Mouse (Mus musculus) cerebellum, adult 9-10 months (tissue): Measurements from ENCODE around the gene Filip1.

Experiments
- DNase-seq: peaks from one replicate; pipeline ENCODE4 v3.0.0; 2022

Filip1 gene

GRCm38 (mm10) chr9:79944872-79945271 is 67.8 kb downstream of the Filip1 start:
- no peak for DNase-seq

- DNase-seq = no peak
Observed at GRCm38 (mm10) chr9:79943986-79944385, 68.7 kb downstream of the Filip1 start.

DNA sequence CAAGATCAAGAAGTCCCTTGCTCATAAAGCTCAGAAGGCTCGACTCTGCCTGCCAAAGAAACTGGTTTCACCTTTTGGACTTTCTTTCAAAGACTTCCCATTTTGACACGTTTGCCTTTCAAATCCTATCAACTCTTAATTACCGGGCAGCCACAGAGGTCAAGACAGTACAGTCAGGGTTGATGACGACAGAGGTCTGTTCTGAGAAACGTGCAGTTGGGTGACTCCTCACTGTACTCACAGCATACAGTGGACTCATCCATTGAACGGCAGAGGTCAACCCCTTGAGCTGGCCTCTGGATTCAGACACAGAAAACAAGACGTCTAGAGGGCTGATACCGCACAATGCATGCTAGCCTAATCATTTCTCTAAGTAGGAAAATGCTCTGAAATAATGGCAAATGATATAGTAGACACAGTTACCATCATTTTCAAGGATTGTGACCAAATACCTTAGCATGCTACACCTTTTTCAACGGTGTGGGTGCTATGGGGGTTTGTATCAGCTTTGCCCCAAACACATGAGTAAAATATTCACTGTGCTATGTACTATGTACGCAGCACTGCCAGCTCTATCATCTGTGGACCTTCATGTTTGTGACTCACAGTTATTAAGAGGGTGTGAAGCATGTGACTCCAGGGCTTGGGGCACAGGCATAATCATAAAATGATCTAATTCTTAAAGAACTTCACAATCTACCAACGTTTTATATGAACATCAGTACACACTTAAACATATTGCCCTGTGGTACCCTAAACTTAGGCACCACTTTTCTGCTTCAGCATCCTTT is 74.0 kb downstream of the Filip1 start:
- DNase-seq = no peak

GRCm38 (mm10) chr9:79937570-79937969 is 75.1 kb downstream of the Filip1 start:
- DNase-seq = no peak

DNA sequence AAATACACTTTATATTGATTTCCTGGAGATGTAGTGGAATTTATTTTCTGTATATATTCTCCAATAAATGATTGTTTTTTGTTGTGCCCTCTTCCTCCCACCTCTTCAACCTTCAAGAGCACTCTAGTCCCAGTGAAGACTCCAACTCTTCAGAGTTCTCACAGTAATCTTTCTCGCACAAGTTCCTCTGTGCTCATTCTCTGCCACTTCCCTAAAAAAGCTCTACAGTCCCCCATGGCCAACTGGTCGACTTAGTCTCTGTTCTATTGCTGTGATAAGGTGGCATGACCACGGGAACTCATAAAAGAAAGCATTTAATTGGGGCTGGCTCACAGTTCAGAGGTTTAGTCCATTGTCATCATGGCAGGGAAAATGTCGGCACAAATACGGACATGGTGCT is 80.1 kb downstream of the Filip1 start:
- no peak for DNase-seq

- no peak for DNase-seq
Observed at GRCm38 (mm10) chr9:79928092-79928491, 84.6 kb downstream of the Filip1 start.

- no peak for DNase-seq
Observed at GRCm38 (mm10) chr9:79927156-79927870, 85.3 kb downstream of the Filip1 start.

DNA sequence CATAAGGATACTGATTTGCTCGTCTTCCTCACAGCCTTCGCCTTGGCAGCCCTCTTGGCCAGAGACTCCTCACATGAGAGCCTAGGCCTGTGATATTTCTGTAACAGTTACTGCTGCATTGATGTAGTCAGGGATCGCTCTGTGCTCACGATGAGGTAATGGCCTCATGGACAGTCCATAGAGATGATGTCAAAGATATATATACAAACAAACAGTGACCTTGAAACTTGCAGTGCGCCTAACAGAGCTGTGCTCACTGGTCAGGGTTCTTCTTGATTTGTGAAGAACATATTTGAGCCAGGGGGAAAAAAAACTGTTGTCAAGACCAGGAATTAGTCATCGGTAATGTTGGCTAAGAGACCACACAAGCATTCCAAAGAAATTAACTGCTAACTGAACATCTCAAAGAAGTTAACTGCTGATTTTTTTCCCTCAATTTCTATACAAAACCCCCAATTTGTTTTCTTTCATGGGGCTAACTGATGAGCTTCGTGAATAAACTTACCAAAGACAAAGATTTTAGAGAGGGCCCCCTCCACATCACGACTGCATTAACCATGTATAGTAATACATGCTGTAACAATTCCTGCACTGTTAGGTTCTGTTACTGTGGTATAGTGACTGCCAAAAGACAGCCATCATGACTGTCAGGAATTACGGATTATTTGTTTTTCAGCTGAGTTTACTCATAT is 86.0 kb downstream of the Filip1 start:
- DNase-seq = no peak

GRCm38 (mm10) chr9:79925950-79926349 is 86.7 kb downstream of the Filip1 start:
- no peak for DNase-seq

GRCm38 (mm10) chr9:79923262-79923661 is 89.4 kb downstream of the Filip1 start:
- no peak for DNase-seq

DNA sequence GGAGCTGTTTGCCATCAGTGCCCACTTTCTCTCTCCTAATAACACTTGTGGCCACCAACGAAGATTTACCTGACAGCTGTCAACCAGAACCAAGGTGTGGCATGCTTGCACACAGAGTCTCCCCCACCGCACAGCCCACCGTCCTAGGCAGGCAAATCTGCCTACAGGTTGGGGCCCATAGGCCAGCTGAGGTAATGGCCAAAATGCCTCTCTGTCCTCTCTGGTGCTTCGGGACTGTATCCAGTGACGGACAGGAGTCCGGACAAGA is 90.2 kb downstream of the Filip1 start:
- no peak for DNase-seq

DNA sequence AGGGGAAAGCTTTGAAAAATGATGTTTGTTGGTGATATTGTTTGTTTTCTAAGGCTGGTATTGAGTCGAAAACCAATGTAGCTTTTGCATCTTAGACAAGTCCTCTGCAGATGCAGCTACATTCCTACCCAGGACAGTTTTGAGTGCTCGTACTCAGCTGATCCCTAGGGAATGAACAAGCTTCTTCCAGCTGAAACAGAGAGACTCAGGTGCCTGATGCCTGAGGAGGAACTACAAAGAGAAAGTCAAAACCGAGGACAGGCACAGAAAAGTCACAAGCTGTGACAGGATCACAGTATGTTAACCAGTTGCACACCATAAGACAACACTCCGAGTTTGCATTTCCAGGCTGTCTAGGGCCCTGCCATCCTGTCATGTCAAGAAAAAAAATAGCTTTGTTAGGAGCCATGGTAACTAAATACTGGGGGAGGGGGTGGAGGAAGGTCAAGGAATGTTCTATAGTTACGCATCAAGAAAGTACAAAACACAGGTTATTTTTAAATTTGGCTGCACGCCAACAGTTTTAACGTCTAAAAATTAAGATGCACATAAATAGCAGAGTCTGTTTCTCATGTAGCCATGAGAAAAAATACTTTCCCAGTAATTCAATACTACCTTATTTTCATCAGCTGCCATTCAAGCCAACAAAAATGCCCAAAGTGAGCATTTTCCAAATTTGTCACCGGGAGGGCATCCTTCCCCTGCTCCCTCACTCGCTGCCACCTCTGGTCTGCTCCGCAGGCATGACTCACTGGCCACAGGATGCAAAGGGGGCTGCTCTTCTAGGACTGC is 90.8 kb downstream of the Filip1 start:
- DNase-seq = no peak

- DNase-seq = no peak
Observed at GRCm38 (mm10) chr9:79920540-79920933, 92.1 kb downstream of the Filip1 start.

- no peak for DNase-seq
Observed at GRCm38 (mm10) chr9:79919750-79920539, 92.7 kb downstream of the Filip1 start.

GRCm38 (mm10) chr9:79919303-79919721 is 93.3 kb downstream of the Filip1 start:
- no peak for DNase-seq

DNA sequence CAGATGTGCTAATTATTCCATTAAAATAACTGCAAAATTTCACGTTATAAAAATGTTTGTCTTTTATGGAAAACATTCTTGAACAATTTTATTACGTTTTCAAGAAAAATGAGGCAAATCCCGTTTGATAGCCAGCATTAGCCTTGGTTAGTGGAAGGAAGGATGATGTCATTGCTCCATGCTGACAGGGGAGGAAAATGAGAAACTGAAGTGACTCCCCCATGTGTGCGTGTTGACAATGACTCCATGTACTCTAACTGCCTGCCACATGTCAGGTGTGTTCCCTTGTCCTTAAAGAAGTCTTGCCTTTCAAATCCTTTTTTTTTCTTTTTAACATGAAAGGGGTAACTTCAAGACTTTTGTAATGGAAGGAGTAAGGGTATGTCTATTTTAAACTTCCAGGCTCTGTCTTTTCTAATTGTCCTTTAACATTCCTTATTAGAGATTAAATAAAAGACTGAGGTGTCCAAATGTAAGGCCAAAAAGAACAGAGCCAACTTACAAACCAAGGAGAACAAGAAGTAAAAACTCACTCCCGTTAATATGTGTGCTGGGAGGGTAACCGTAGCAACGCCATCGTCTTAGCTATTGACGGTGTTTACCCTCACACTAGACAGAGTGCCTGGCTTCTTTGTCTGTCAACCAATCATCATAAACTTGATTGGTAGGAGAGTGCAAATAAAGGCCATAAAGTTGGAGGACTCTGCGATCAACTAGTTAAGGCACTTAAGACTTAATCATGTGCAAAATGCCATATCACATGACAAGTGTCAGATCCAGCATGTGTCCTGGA is 94.1 kb downstream of the Filip1 start:
- DNase-seq = no peak

- no peak for DNase-seq
Observed at GRCm38 (mm10) chr9:79914276-79914675, 98.4 kb downstream of the Filip1 start.

DNA sequence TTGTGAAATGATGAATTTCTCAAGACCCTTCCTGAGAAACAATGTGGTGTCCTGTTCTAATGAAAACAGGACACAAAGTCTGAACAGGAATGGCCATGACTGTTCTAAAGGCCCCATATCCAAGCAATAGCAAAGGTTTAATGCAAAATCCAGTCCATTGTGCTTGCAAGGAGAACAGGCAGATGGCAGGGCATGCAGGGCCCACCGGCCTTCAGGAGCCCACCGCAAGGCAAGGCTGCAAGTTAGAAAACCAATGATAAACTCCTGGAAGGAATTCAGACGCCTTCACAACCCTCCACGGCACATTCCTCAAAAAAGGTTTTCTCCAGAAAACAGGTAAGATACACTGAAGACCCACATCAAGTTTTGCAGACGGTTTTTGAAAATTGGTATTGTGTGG is 99.7 kb downstream of the Filip1 start:
- DNase-seq = no peak

DNA sequence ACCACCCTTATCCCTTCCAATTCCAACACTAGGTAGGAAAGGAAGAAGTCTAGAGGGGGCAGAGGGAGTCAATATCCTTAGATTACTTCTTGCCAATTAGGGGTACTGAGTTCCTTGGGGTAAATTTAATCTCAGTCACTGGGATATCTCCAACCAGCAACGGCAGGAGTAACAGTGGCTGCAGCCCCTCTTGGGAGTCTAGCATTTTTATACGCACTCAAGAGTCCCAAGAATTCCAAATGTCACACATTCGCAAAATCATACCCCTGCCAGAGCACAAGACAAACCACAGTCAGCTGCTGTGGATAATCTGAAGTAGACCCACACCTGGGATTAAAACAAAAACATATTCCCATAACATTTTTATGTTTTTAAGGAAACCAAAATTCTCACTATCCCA is 102.5 kb downstream of the Filip1 start:
- DNase-seq = no peak

- no peak for DNase-seq
Observed at GRCm38 (mm10) chr9:79898815-79899214, 113.8 kb downstream of the Filip1 start.

DNA sequence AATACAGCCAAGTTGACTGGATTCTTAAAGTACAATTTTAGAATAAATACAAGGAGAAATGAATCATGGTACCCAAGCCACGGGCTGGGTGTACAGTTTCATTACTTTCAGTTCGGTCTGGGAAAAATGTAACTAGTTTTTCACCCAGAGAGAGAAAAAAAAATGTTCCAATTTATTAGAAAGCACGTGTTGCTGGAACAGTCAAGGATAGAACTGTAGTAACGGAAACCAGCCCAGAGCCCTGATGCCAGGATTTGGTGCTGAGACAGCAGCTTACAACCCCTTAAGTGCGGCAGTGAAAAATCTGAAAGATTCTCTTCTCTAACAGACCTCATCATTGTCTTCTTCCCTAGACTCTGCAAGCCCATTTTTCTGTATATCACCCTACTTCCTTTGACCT is 118.0 kb downstream of the Filip1 start:
- no peak for DNase-seq
